Mouse (Mus musculus): ENCODE data around the gene Olfr450.

Gene Olfr450

DNA sequence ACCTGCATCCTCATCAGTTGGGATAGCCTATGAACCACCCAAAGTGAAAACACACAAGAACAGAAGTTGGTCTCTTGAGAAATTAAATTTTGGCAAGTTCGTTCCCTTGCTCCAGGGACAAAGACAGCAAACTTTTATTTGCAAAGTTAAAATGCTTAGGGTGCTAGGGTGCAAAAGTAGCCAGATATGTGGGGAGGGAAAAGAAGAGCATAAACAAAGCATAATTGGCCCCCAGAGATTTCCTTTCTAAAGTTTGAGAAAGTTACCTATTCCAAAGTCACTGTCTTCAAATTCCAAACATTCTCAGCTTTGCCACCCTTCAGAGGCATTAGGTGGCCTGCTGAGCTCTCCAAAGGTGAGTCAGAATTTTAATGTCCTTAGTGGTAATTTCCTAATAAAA is at the start of gene Olfr450:
Gene Olfr450, plus strand, starts transcription at position 301 of the 400 bp plus-strand sequence.
- no peak for DNase-seq (ENCODE audit: low read depth, low spot score)

DNA sequence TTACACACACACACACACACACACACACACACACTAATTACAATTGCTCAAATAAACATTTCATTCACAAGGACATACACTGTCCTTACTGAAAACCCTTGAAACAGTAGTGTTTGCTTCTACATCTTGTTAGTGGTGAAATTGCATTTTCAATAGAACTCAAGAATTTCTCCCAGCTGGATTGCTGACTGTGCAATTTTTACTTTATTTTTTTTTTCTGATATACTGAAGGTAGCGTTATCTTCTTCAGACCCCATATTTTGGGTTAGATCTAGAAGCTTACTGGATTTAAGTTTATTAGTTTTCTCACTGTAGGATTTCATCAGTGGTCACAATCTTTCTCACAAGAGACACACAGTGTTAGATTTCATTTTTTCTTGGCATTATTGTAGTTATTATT is 34.7 kb upstream of the Olfr450 start:
- no peak for DNase-seq (ENCODE audit: low read depth, low spot score)

DNA sequence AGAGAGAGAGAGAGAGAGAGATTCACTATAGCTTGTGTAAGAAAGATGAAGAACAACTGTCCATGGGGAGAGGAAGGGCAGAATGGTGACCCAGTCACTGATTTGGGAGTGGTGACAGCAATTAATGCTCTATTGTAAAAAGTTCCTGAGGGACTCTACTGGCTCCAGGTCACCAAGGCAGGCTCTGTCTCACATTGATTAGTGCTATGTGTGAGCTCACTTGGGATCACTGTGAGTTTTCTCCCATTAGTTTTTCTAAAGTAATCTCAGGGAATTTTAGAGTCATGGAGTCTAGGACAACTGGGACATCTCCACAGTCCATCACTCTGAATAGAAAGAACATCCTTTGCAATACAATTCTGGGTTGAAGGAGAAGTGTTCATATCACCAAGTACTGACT is 26.9 kb upstream of the Olfr450 start, which contains the start of gene Olfr452:
Gene Olfr452, plus strand, starts transcription at position 301 of the 400 bp plus-strand sequence.
- DNase-seq (ENCODE audit: low read depth, low spot score) = no peak

DNA sequence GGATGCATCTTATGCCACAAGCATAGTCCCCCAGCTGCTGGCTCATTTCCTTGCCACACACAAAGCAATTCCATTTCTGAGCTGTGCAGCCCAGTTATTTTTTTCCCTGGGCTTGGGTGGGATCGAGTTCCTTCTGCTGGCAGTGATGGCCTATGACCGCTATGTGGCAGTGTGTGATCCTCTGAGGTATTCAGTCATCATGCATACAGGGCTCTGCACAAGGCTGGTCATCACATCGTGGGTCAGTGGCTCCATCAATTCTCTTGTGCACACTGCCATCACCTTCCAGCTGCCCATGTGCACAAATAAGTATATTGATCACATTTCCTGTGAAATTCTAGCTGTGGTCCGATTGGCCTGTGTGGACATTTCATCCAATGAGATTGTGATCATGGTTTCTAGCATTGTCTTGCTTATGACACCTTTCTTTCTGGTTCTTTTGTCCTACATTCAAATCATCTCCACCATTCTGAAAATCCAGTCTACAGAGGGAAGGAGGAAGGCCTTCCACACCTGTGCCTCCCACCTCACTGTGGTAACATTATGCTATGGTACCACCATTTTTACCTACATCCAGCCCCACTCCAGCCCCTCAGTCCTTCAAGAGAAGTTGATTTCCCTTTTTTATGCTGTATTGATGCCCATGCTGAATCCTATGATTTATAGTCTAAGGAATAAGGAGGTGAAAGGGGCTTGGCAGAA is 21.3 kb upstream of the Olfr450 start:
- DNase-seq (ENCODE audit: low read depth, low spot score) = peak; percentile 27

DNA sequence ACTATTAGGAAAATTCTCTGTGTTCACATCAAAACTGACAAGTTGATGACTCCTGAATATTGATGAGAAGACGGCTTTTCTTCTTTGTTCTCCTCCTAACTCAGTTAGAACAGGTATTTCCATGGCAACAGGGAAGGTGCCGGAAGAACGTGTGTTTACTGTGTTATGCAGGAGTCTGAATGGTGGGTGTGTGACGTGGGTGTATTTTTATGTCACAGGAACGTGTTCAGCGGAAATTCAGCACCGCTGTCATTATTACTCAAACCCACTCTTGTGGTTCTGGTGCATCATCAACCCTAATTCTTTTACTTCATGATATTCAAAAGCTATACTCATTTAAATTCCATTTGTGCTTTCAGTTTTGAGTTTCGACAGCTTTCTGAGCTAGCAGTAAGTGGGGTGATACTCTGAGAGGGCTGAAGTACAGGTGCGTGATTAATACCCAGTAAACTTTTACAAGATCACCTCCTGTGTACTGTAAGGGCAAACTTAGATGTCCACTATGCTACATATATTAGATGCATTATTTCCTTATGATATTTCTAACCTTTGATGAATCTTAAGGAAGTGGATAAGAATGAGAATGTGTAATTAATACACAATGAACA is 20.7 kb upstream of the Olfr450 start:
- no peak for DNase-seq (ENCODE audit: low read depth, low spot score)

DNA sequence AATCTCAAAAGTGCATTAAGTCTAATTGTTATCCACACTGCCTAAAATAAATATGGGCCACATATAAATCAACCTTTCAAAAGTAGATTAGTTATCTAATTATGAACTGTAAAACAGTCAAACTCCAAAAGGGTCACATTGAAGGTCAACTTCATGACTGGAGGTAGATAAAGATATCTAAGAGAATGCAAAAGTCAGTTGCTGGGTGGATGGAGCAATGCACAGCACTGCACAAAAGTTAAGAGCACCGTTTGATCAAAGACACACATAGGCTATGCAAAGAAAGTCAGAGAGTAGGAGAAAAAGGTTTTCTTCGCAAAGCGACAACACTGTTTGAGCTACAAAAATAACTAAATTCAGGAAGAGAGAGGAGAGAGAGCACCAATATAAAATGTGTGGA is 16.8 kb upstream of the Olfr450 start:
- no peak for DNase-seq (ENCODE audit: low read depth, low spot score)

DNA sequence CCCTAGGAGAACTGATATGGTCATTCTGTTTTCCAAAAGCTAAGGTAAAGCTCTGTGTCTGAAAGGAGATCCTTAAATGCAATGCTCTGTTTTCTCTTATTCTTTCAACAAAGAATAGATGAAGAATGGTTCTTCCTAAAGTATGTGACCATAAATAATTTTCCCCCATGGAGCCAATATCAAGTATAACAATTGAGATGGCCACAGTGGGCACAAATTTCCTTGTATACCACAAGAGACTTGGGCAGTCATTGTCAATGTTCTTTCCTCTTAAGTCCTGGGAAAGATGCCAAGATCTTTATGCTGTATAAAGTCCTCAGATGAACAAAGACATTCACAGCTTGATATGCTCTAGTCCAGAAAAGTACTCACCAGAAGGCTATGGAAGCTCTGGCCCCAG is 22.3 kb downstream of the Olfr450 start, which contains the start of gene Olfr449:
Gene Olfr449, plus strand, starts transcription at position 301 of the 400 bp plus-strand sequence.
- DNase-seq (ENCODE audit: low read depth, low spot score) = no peak

DNA sequence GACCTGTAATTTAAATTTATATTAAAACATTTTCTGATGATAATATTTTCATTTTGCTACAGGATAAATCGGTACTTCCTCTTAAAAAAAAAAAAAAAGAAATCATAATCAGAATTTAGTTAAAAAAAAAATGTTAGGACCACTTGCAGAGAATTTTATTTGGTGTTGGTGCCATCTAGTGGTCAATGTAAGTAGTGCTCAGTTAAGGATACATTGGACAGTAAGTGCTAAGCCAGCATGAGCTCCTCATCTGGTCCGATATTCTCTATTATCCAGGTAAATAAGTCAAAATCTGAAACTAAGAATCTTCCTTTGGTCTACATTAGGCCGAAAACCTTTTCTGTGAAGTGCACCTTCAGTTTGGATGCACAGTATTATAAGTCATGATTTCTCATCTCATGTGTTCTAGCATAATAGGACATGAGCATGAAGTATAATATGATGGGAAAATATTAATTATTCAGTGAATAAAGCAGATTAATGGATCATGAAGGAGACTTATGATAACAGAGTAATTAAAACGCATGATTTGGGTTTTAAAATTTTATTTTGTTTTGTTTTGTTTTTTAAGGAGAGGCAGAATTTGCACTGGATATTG is 48.6 kb downstream of the Olfr450 start:
- DNase-seq (ENCODE audit: low read depth, low spot score) = peak; percentile 95

Data from 3T3-L1 (cell line).